Mouse (Mus musculus): ENCODE data around the gene Map4k2. TPM values are rescaled to one million over a fixed set of nuclear protein-coding genes. Genes with fewer than 3 reads are reported as not detected.

Gene Map4k2
- polyA plus RNA-seq, 1 experiment: 10.7 TPM

DNA sequence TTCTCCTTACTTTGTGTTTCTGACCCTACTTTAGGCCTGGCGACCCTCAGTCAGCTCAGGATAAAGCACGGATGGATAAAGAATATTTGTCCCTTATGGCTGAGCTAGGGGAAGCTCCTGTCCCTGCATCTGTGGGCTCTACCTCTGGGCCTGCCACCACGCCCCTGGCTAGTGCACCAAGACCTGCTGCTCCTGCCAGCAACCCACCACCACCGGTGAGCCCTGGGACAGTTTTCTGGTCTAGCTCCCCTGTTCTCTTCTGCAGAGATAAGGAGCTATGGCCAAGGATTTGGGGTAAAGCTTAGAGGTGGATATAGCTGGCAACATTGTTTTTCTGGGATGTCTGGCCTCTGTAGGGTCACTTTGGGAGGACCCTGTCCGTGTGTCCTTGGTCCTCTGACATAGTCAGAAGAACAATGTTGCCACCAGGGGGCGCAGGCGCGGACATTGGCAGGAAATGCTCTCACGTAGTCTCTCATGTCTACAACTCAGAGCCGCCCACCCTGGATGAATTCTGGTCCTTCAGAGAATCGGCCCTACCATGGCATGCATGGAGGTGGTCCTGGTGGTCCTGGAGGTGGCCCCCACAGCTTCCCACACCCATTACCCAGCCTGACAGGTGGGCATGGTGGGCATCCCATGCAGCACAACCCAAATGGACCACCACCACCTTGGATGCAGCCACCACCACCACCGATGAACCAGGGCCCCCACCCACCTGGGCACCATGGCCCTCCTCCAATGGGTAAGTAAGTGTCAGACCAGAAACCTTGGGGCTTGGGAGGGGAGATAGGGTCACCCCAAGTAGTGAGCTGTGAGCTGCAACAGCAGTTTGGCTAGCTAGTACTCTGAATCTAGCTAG lies 32.8 kb downstream of the Map4k2 start:
- H3K4me1 ChIP-seq (ENCODE audit: control insufficient read depth, insufficient read depth, low read length): no peaks in the 10 kb centered on the region
- H3K9me3 ChIP-seq (replicated peaks; ENCODE audit: control insufficient read depth, insufficient read depth, low read length, poor library complexity, severe bottlenecking): no peaks in the 10 kb centered on the region
- peaks cover 85% of the 10 kb centered on the region for H3K36me3 ChIP-seq (ENCODE audit: control insufficient read depth, insufficient read depth, low read length, poor library complexity, severe bottlenecking)
- H3K9ac ChIP-seq (ENCODE audit: low read depth, poor library complexity, severe bottlenecking): no peak overlapping the region
- no peaks in the 10 kb centered on the region for H3K27me3 ChIP-seq (ENCODE audit: control insufficient read depth, insufficient read depth, low read length, poor library complexity, severe bottlenecking)
- TF ChIP-seq EP300 (IDR thresholded peaks at IDR 0.05; ENCODE audit: insufficient read depth, low read depth, low read length): no peak
- TF ChIP-seq CTCF (IDR thresholded peaks at IDR 0.05; ENCODE audit: low read depth, low read length): peak; percentile 86
- no peak overlapping the region for H3K4me3 ChIP-seq (ENCODE audit: low read depth, low read length)
- H3K27ac ChIP-seq (ENCODE audit: insufficient read depth, low read length): no peak overlapping the region

DNA sequence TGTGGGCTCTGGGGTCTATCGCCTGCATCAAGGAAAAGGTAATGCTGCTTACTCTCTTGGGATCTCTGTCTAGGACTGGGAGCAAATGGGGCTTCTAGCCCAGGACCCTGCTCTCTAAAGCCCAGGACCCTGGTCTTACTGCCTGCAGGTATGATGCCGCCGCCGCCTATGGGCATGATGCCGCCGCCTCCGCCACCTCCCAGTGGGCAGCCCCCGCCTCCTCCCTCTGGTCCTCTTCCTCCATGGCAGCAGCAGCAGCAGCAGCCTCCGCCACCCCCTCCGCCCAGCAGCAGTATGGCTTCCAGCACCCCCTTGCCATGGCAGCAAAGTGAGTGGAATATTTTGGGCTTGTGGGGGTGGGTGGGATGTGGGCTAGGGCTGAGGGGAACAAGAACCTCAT lies 33.6 kb downstream of the Map4k2 start:
- TF ChIP-seq EP300 (IDR thresholded peaks at IDR 0.05; ENCODE audit: insufficient read depth, low read depth, low read length): no peak
- no peak for TF ChIP-seq POLR2A (IDR thresholded peaks at IDR 0.05; ENCODE audit: insufficient read depth, low read length)
- no peak for TF ChIP-seq CTCF (IDR thresholded peaks at IDR 0.05; ENCODE audit: low read depth, low read length)
- H3K9ac ChIP-seq (ENCODE audit: low read depth, poor library complexity, severe bottlenecking): 0 out of 2 replicates have a peak overlapping the region, but pooled peaks have one; percentile 50
- H3K4me1 ChIP-seq (ENCODE audit: control insufficient read depth, insufficient read depth, low read length): no peaks in the 10 kb centered on the region
- no peaks in the 10 kb centered on the region for H3K27me3 ChIP-seq (ENCODE audit: control insufficient read depth, insufficient read depth, low read length, poor library complexity, severe bottlenecking)
- H3K36me3 ChIP-seq (ENCODE audit: control insufficient read depth, insufficient read depth, low read length, poor library complexity, severe bottlenecking): peaks cover 79% of the 10 kb centered on the region
- H3K4me3 ChIP-seq (ENCODE audit: low read depth, low read length): peak overlapping the region; percentile 5
- H3K9me3 ChIP-seq (replicated peaks; ENCODE audit: control insufficient read depth, insufficient read depth, low read length, poor library complexity, severe bottlenecking): no peaks in the 10 kb centered on the region
- no peak overlapping the region for H3K27ac ChIP-seq (ENCODE audit: insufficient read depth, low read length)

DNA sequence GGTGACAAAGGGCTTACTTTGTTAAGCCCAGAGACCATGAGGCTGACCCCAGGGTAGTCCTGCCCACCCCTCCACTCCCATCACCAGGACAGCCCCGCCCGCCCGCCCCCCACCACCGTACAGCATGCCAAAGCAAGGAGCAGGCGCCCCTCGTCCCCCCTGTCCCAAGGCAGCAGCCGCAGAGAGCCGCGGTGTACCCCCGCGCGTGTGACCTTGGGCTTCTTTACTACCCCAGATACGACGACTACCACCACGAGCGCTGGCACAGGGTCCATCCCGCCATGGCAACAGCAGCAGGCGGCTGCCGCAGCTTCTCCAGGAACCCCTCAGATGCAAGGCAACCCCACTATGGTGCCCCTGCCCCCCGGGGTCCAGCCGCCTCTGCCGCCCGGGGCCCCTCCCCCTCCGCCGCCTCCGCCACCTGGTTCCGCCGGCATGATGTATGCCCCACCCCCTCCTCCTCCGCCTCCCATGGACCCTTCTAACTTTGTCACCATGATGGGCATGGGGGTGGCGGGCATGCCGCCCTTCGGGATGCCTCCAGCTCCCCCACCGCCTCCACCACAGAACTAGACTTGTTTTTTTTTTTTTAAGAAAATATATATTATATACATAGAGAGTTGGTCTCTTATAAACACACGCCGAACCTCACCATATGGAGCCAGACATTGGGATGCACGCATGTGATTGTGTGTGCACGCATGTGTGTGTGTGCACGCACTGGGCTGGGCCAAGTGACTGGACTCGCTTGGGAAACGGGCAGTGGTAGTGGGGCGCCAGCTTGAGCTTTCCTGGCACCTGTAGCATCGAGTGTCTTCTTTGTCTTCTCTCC lies 34.7 kb downstream of the Map4k2 start:
- Histone ChIP-seq H3K4me1 (ENCODE audit: control insufficient read depth, insufficient read depth, low read length) (no peaks in the 10 kb centered on the region), H3K9me3 (replicated peaks; ENCODE audit: control insufficient read depth, insufficient read depth, low read length, poor library complexity, severe bottlenecking) (no peaks in the 10 kb centered on the region), H3K27ac (ENCODE audit: insufficient read depth, low read length) (no peak overlapping the region), H3K27me3 (ENCODE audit: control insufficient read depth, insufficient read depth, low read length, poor library complexity, severe bottlenecking) (no peaks in the 10 kb centered on the region), H3K36me3 (ENCODE audit: control insufficient read depth, insufficient read depth, low read length, poor library complexity, severe bottlenecking) (peaks cover 70% of the 10 kb centered on the region), H3K4me3 (ENCODE audit: low read depth, low read length) (peak overlapping the region; percentile 5; the same call in 1 of the 2 replicates), H3K9ac (ENCODE audit: low read depth, poor library complexity, severe bottlenecking) (peak overlapping the region; percentile 50; the same call in 1 of the 2 replicates)
- TF ChIP-seq POLR2A (IDR thresholded peaks at IDR 0.05; ENCODE audit: insufficient read depth, low read length): no peak
- TF ChIP-seq CTCF (IDR thresholded peaks at IDR 0.05; ENCODE audit: low read depth, low read length): no peak
- no peak for TF ChIP-seq EP300 (IDR thresholded peaks at IDR 0.05; ENCODE audit: insufficient read depth, low read depth, low read length)

DNA sequence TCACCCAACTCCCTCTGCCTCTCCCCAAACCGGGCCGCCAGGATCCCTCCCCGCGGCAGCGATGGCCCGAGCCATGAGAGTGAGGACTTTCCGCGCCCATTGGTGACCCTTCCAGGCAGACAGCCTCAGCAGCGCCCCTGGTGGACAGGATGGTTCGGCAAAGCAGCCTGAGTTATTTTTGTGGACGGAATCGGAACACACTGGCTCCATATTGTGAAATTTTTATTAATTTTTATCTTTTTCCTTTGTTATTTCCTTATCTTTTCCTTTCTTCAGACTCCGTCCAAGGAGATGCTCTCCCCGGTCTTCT lies 35.3 kb downstream of the Map4k2 start:
- Histone ChIP-seq H3K4me3 (ENCODE audit: low read depth, low read length) (no peak overlapping the region), H3K36me3 (ENCODE audit: control insufficient read depth, insufficient read depth, low read length, poor library complexity, severe bottlenecking) (peaks cover 64% of the 10 kb centered on the region), H3K27ac (ENCODE audit: insufficient read depth, low read length) (no peak overlapping the region), H3K9ac (ENCODE audit: low read depth, poor library complexity, severe bottlenecking) (no peak overlapping the region), H3K9me3 (replicated peaks; ENCODE audit: control insufficient read depth, insufficient read depth, low read length, poor library complexity, severe bottlenecking) (no peaks in the 10 kb centered on the region), H3K4me1 (ENCODE audit: control insufficient read depth, insufficient read depth, low read length) (no peaks in the 10 kb centered on the region), H3K27me3 (ENCODE audit: control insufficient read depth, insufficient read depth, low read length, poor library complexity, severe bottlenecking) (no peaks in the 10 kb centered on the region)
- TF ChIP-seq EP300 (IDR thresholded peaks at IDR 0.05; ENCODE audit: insufficient read depth, low read depth, low read length) (no peak), POLR2A (IDR thresholded peaks at IDR 0.05; ENCODE audit: insufficient read depth, low read length) (no peak), CTCF (IDR thresholded peaks at IDR 0.05; ENCODE audit: low read depth, low read length) (peak; percentile 80)

DNA sequence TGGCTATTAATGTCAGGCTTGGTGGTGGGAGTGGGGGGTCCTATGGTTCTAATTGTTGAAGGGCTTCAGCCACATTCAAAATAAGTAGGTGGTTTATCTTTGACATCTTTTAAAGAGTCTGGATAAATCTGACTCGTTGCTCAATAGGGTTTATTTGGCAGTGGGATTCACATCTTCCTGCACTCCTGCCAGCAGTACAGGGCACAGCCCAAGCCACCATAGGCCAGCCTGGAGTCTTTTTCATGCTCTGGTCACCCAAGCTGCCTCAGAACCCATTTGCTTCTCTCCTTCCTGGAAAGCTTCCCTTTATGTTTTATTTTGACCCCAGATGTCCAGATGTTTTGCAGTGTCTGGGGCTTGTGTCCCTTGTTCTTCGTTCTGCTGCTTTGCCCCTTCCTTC lies 35.7 kb downstream of the Map4k2 start:
- H3K27me3 ChIP-seq (ENCODE audit: control insufficient read depth, insufficient read depth, low read length, poor library complexity, severe bottlenecking): no peaks in the 10 kb centered on the region
- H3K9me3 ChIP-seq (replicated peaks; ENCODE audit: control insufficient read depth, insufficient read depth, low read length, poor library complexity, severe bottlenecking): no peaks in the 10 kb centered on the region
- no peak overlapping the region for H3K4me3 ChIP-seq (ENCODE audit: low read depth, low read length)
- H3K36me3 ChIP-seq (ENCODE audit: control insufficient read depth, insufficient read depth, low read length, poor library complexity, severe bottlenecking): peaks cover 60% of the 10 kb centered on the region
- no peaks in the 10 kb centered on the region for H3K4me1 ChIP-seq (ENCODE audit: control insufficient read depth, insufficient read depth, low read length)
- H3K27ac ChIP-seq (ENCODE audit: insufficient read depth, low read length): no peak overlapping the region
- no peak overlapping the region for H3K9ac ChIP-seq (ENCODE audit: low read depth, poor library complexity, severe bottlenecking)
- TF ChIP-seq POLR2A (IDR thresholded peaks at IDR 0.05; ENCODE audit: insufficient read depth, low read length): no peak
- no peak for TF ChIP-seq CTCF (IDR thresholded peaks at IDR 0.05; ENCODE audit: low read depth, low read length)
- TF ChIP-seq EP300 (IDR thresholded peaks at IDR 0.05; ENCODE audit: insufficient read depth, low read depth, low read length): no peak

Measured in ES-Bruce4 (cell line).